Mouse (Mus musculus) heart, adult 2 months (tissue): Measurements from ENCODE around the gene Fgfr2.

ENCODE experiments used
- CTCF ChIP-seq: fragments of 200-600 bp; IDR thresholded peaks from 2 replicates; pipeline ENCODE4 v1.8.1; 2022; ENCODE audit warnings: antibody characterized with exemption, mild to moderate bottlenecking, moderate library complexity
- EP300 ChIP-seq: fragments of 200-500 bp; IDR thresholded peaks from 2 replicates; pipeline ENCODE4 v1.6.1; 2011; ENCODE audit warnings: low read depth, low read length, control low read depth; ENCODE audit not compliant: insufficient read depth

GRCm38 (mm10) chr7:132365703-132366384, 757.3 kb downstream of the Fgfr2 start:
- TF ChIP-seq CTCF (no peak), EP300 (no peak)
